ENCODE assay signal across 8 mouse cellular contexts in genomic region chr7:143978741-143979371, GRCm38 (mm10). TPM values are rescaled to one million over a fixed set of nuclear protein-coding genes. Genes with fewer than 3 reads are reported as not detected.
DNase-seq lines count a peak whose midpoint lies in the region; TF ChIP-seq lines count a peak whose summit lies in the region.

No protein-coding gene starts in this region.

- no peak overlapping the region for H3K27ac ChIP-seq in embryonic fibroblast, embryonic 13.5 days (ENCODE audit: insufficient read depth, low read length)

- intact Hi-C loops in heart, postnatal 10 days (cut with DNase I): no loop called here

- TF ChIP-seq CTCF in embryonic fibroblast, embryonic 13.5 days (IDR thresholded peaks at IDR 0.05; ENCODE audit: borderline replicate concordance, insufficient read depth, low read length): peak; percentile 29; the same call in 1 of the 2 replicates
- 0 out of 2 replicates have a peak, but pooled peaks have one; percentile 12 for TF ChIP-seq CTCF in lung, adult 2 months (IDR thresholded peaks at IDR 0.05; ENCODE audit: insufficient read depth, low read length)

- no peaks in the 10 kb centered on the region for H3K4me1 ChIP-seq in embryonic fibroblast, embryonic 13.5 days (ENCODE audit: control insufficient read depth, insufficient read depth, low read length)
- no peaks in the 10 kb centered on the region for H3K4me1 ChIP-seq in lung, adult 2 months (ENCODE audit: control insufficient read depth, insufficient read depth, low read length)

- 1% methylated on average over 50 of the region's 50 CpGs for WGBS in lung, adult 2 months

- peak; percentile 33 for DNase-seq in A20 (ENCODE audit: low read depth, low spot score)
- peak; percentile 77 to 86 for DNase-seq in adrenal gland, postnatal 36 days
- DNase-seq in heart, postnatal 10 days: peak; percentile 45 to 55
- DNase-seq in layer of hippocampus, adult 18-20 months (ENCODE audit: low spot score in 2 of 2): peak; percentile 4 to 54
- DNase-seq in lung, adult 2 months: peak; percentile 54
- peak; percentile 43 for DNase-seq in ovary, postnatal 10 days (ENCODE audit: low spot score)
- peak; percentile 42 to 76 for DNase-seq in thymus, postnatal 10 days (ENCODE audit: low spot score in 2 of 2)

- TF ChIP-seq POLR2A in embryonic fibroblast, embryonic 13.5 days (IDR thresholded peaks at IDR 0.05; ENCODE audit: low read depth, low read length): no peak
- TF ChIP-seq POLR2A in lung, adult 2 months (IDR thresholded peaks at IDR 0.05; ENCODE audit: borderline replicate concordance, extremely low read depth, low read depth, low read length): no peak

- H3K4me3 ChIP-seq in embryonic fibroblast, embryonic 13.5 days (ENCODE audit: insufficient read depth, low read length): peak overlapping the region; percentile 30
- peak overlapping the region; percentile 30 for H3K4me3 ChIP-seq in lung, adult 2 months (replicated peaks; ENCODE audit: extremely low read depth, low read depth, low read length)

RNA-seq across cellular contexts. Expression of gene Shank2, which starts 22.9 kb away (rescaled TPM):
- 1 to 10 TPM; 2.8 to 6.6 TPM for total RNA-seq in adrenal gland, postnatal 36 days (2021)
- 1.6 and 3.4 TPM in 2 replicates for polyA plus RNA-seq in embryonic fibroblast, embryonic 13.5 days (2011; ENCODE audit: insufficient read length, low read depth, missing spikeins)
- total RNA-seq in heart, postnatal 10 days (2021): under 1 TPM; 0.69 to 0.93 TPM
- 100 to 1,000 TPM; 119 to 122 TPM for total RNA-seq in layer of hippocampus, adult 18-20 months (2021)
- polyA plus RNA-seq in lung, adult 2 months (2012; rRNA removed): 3.4 and 3.5 TPM in 2 replicates

Comparison
In these comparisons a context has a peak if more than half of its experiments do, and no peak if none do; other contexts are left out.
1. DNase-seq: peak in every context shown above with its lines; median percentile 82 in adrenal gland, postnatal 36 days; 59 in thymus, postnatal 10 days; 54 in lung, adult 2 months; 50 in heart, postnatal 10 days; 43 in ovary, postnatal 10 days; 33 in A20; 29 in layer of hippocampus, adult 18-20 months.
2. RNA of gene Shank2, which starts 22.9 kb away (total RNA-seq): 119 to 122 TPM in layer of hippocampus, adult 18-20 months; 2.8 to 6.6 TPM in adrenal gland, postnatal 36 days and 0.69 to 0.93 TPM in heart, postnatal 10 days; every median in the first group is over 10 times any median in the second.